Mouse (Mus musculus) embryo, embryonic 10.5 days (tissue): Measurements from ENCODE around the gene Cdk5r1.
A peak's percentile ranks its signal among the peaks of the same experiment; 100 is the strongest.

Experiments used
- DNase-seq: peaks from one replicate; pipeline ENCODE4 v3.0.0-alpha.2; 2015; ENCODE audit warnings: low spot score

Cdk5r1 gene

GRCm38 (mm10) chr11:80481409-80482050, 4.7 kb downstream of the Cdk5r1 start:
- no peak for DNase-seq

GRCm38 (mm10) chr11:80482347-80482746, 5.5 kb downstream of the Cdk5r1 start:
- DNase-seq, result no peak

GRCm38 (mm10) chr11:80482921-80483320, 6.1 kb downstream of the Cdk5r1 start:
- DNase-seq, result no peak

GRCm38 (mm10) chr11:80483536-80484067, 6.8 kb downstream of the Cdk5r1 start:
- DNase-seq, result no peak

- peak; percentile 48 for DNase-seq
Measured at GRCm38 (mm10) chr11:80484191-80484791, 7.5 kb downstream of the Cdk5r1 start.

- no peak for DNase-seq
Measured at GRCm38 (mm10) chr11:80485120-80485551, 8.3 kb downstream of the Cdk5r1 start.

- no peak for DNase-seq
Measured at GRCm38 (mm10) chr11:80485622-80486206, 8.9 kb downstream of the Cdk5r1 start.

- DNase-seq, result no peak
Measured at GRCm38 (mm10) chr11:80487904-80488587, 11.2 kb downstream of the Cdk5r1 start.

- DNase-seq, result peak; percentile 36
Measured at GRCm38 (mm10) chr11:80489172-80489881, 12.5 kb downstream of the Cdk5r1 start.

GRCm38 (mm10) chr11:80489882-80490196, 13.0 kb downstream of the Cdk5r1 start:
- no peak for DNase-seq

- DNase-seq, result no peak
Measured at GRCm38 (mm10) chr11:80490831-80491230, 14.0 kb downstream of the Cdk5r1 start.

- no peak for DNase-seq
Measured at GRCm38 (mm10) chr11:80493186-80493585, 16.4 kb downstream of the Cdk5r1 start.

GRCm38 (mm10) chr11:80494852-80495251, 18.0 kb downstream of the Cdk5r1 start:
- no peak for DNase-seq

- no peak for DNase-seq
Measured at GRCm38 (mm10) chr11:80495972-80496371, 19.1 kb downstream of the Cdk5r1 start.

- DNase-seq, result no peak
Measured at GRCm38 (mm10) chr11:80496640-80497039, 19.8 kb downstream of the Cdk5r1 start.

GRCm38 (mm10) chr11:80497225-80497919, 20.5 kb downstream of the Cdk5r1 start:
- DNase-seq, result no peak

GRCm38 (mm10) chr11:80498328-80499070, 21.7 kb downstream of the Cdk5r1 start:
- DNase-seq, result no peak

- no peak for DNase-seq
Measured at GRCm38 (mm10) chr11:80499550-80499952, 22.7 kb downstream of the Cdk5r1 start.

- no peak for DNase-seq
Measured at GRCm38 (mm10) chr11:80503281-80503680, 26.5 kb downstream of the Cdk5r1 start.

GRCm38 (mm10) chr11:80503726-80504452, 27.1 kb downstream of the Cdk5r1 start:
- DNase-seq, result peak; percentile 90
